Mouse (Mus musculus) adrenal gland, adult 8-10 months (tissue): ENCODE data around the gene Snrnp25. TPM values are rescaled to one million over a fixed set of nuclear protein-coding genes. Genes with fewer than 3 reads are reported as not detected.

Source experiments
- DNase-seq: peaks from one replicate; pipeline ENCODE4 v3.0.0; 2022
- total RNA-seq, 4 experiments: library from RNA; stranded (reverse); gene quantifications; 2 replicates each; pipeline ENCODE4 v1.2.4; 2022

The Snrnp25 gene
- total RNA-seq, 4 experiments from 2014 or later: 12.7 to 21.5 (median 18.0) TPM

GRCm38 (mm10) chr11:32247068-32247467 is 41.9 kb downstream of the Snrnp25 start:
- no peak for DNase-seq

- no peak for DNase-seq
Measured at GRCm38 (mm10) chr11:32248350-32248749, 43.1 kb downstream of the Snrnp25 start.

GRCm38 (mm10) chr11:32250880-32251763 is 45.9 kb downstream of the Snrnp25 start:
- DNase-seq: no peak

GRCm38 (mm10) chr11:32253121-32253520 is 47.9 kb downstream of the Snrnp25 start:
- DNase-seq: no peak

- DNase-seq: no peak
Measured at GRCm38 (mm10) chr11:32256146-32256545, 50.9 kb downstream of the Snrnp25 start.

DNA sequence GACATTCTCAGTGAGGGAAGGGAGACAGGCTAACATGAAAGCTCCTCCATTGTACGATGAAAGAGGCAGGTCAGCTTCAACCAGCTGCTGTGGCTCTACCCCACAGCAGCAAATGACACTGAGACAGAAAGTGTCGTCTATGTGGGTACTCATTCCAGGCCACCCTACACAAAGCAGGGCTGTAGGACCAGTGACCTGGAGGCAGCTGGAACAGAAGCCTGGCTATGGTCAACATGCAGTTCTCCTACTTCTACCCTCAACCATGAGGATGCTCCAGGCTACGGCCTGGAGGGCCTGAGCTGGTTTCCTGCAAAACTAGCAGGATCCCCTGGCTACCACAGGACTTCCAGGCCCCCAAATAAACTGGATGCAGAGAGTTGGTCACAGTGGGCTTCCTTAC is 51.4 kb downstream of the Snrnp25 start:
- no peak for DNase-seq

Other genes with a start within 250 kb of the Snrnp25 start
- not detected for gene 4930524B15Rik, start 239.8 kb upstream of the Snrnp25 start, total RNA-seq
- gene Nsg2, start 205.0 kb upstream of the Snrnp25 start, total RNA-seq: 10 to 100 TPM; 37.1 to 76.7 (median 48.5) TPM
- gene Il9r, start 5.1 kb upstream of the Snrnp25 start, total RNA-seq: under 1 TPM in 3 of 4 experiments, not detected in 1; 0.42 to 0.71 (median 0.62) TPM
- gene Rhbdf1, start 16.9 kb downstream of the Snrnp25 start, total RNA-seq: 10 to 100 TPM; 24.5 to 40.0 (median 33.1) TPM
- 10 to 100 TPM; 18.2 to 41.0 (median 33.3) TPM for gene Mpg, start 21.1 kb downstream of the Snrnp25 start, total RNA-seq
- 100 to 1,000 TPM in 2 of 4 experiments, 10 to 100 TPM in 2; 72.8 to 122 (median 105) TPM for gene Nprl3, start 62.3 kb downstream of the Snrnp25 start, total RNA-seq
- not detected for gene Hba-x, start 71.0 kb downstream of the Snrnp25 start, total RNA-seq
- gene Hba-a1, start 78.1 kb downstream of the Snrnp25 start, total RNA-seq: 1,000 to 10,000 TPM in 1 of 4 experiments, 100 to 1,000 TPM in 3; 803 to 2,295 (median 899) TPM
- not detected for gene Hbq1b, start 81.5 kb downstream of the Snrnp25 start, total RNA-seq
- 1,000 to 10,000 TPM in 1 of 4 experiments, 100 to 1,000 TPM in 3; 528 to 1,532 (median 627) TPM for gene Hba-a2, start 91.1 kb downstream of the Snrnp25 start, total RNA-seq
- under 1 TPM in 1 of 4 experiments, not detected in 3; 0.54 TPM for gene Hbq1a, start 94.7 kb downstream of the Snrnp25 start, total RNA-seq
- 10 to 100 TPM in 2 of 4 experiments, 1 to 10 TPM in 2; 5.6 to 10.8 (median 8.8) TPM for gene Sh3pxd2b, start 142.4 kb downstream of the Snrnp25 start, total RNA-seq
- 10 to 100 TPM; 11.5 to 15.9 (median 13.7) TPM for gene Ubtd2, start 250.0 kb downstream of the Snrnp25 start, total RNA-seq